Mouse (Mus musculus) liver, embryonic 13.5 days (tissue): Measurements from ENCODE around the gene 1810009J06Rik. TPM values are rescaled to one million over a fixed set of nuclear protein-coding genes. Genes with fewer than 3 reads are reported as not detected.
"Not testable (repeated sequence)": the region's sequence is repeated elsewhere in the genome, so short reads cannot be mapped to it uniquely, and the experiment has no call there.

ENCODE experiments used
- ATAC-seq: fragments of 200-750 bp; cut with Nextera tagmentation; 2 replicates; pipeline ENCODE4 v1.8.0; 2017; ENCODE audit warnings: low read depth, mild to moderate bottlenecking, moderate number of reproducible peaks, moderate library complexity
- DNase-seq: peaks from one replicate; pipeline ENCODE4 v3.0.0; 2022
- H3K27ac ChIP-seq: fragments of 300-500 bp; sonication (generic); 2 replicates; pipeline ENCODE4 v1.5.1; 2015; ENCODE audit warnings: moderate library complexity, mild to moderate bottlenecking, inconsistent platforms
- H3K27me3 ChIP-seq: fragments of 300-500 bp; sonication (generic); 2 replicates; pipeline ENCODE4 v1.6.1; 2015; ENCODE audit warnings: mild to moderate bottlenecking, inconsistent platforms
- H3K36me3 ChIP-seq: fragments of 300-500 bp; sonication (generic); 2 replicates; pipeline ENCODE4 v1.6.1; 2015; ENCODE audit warnings: mild to moderate bottlenecking, inconsistent platforms
- H3K4me1 ChIP-seq: fragments of 300-500 bp; sonication (generic); replicated peaks from 2 replicates; pipeline ENCODE4 v1.6.1; 2015; ENCODE audit warnings: inconsistent platforms
- H3K4me2 ChIP-seq: fragments of 300-500 bp; sonication (generic); 2 replicates; pipeline ENCODE4 v1.6.1; 2015; ENCODE audit warnings: inconsistent platforms, mild to moderate bottlenecking, moderate library complexity
- H3K4me3 ChIP-seq: fragments of 300-500 bp; sonication (generic); replicated peaks from 2 replicates; pipeline ENCODE4 v1.5.1; 2015; ENCODE audit warnings: mild to moderate bottlenecking, inconsistent platforms
- H3K9ac ChIP-seq: fragments of 300-500 bp; sonication (generic); 2 replicates; pipeline ENCODE4 v1.6.1; 2015; ENCODE audit warnings: mild to moderate bottlenecking, inconsistent platforms
- H3K9me3 ChIP-seq: fragments of 300-500 bp; sonication (generic); replicated peaks from 2 replicates; pipeline ENCODE4 v1.6.1; 2016; ENCODE audit warnings: inconsistent platforms
- WGBS: fragments of 180-500 bp; shearing (Covaris S2); methylation state at CpG from one replicate; pipeline ENCODE4 v1.1.7; 2015; ENCODE audit not compliant: insufficient replicate concordance; 5-methylcytosine and 5-hydroxymethylcytosine counted together
- polyA plus RNA-seq: library from polyadenylated mRNA; unstranded; fragments of >200 nt; fragmentation: Nextera tagmentation; extraction: Ambion mirVana; gene quantifications from 2 replicates; pipeline ENCODE4 v1.2.1, GENCODE M21; 2015

The 1810009J06Rik gene
- not detected in 2 replicates for polyA plus RNA-seq

DNA sequence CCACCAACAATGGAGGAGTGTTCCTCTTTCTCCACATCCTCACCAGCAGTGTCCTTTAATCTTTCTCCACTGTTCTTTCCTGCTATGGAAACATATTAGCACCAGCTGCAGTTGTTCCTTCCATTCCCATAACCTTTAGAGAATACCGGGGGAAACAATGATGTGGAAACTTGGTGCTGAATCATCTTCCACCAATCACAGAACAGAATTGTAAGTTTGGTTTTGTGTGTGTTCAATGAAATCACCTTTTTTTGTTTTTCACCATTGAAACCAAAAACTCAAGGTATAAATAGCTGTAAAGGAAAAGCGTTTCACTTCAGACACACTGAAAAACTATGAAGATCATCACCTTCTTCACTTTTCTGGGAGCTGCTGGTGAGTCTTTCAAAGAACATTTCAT lies at the start of gene 1810009J06Rik:
1810009J06Rik (plus strand) TSS at position 301 of the 400 bp plus-strand sequence.
- not testable (repeated sequence) for H3K36me3 ChIP-seq, H3K9ac ChIP-seq, H3K27ac ChIP-seq, H3K4me3 ChIP-seq, H3K9me3 ChIP-seq, H3K4me2 ChIP-seq, H3K4me1 ChIP-seq, H3K27me3 ChIP-seq, DNase-seq, ATAC-seq
- WGBS, result 78% methylated on average over 2 of the region's 2 CpGs

- H3K9ac ChIP-seq, result no peak overlapping the region
- H3K4me1 ChIP-seq, result no peaks in the 10 kb centered on the region
- 63% methylated on average over 4 of the region's 4 CpGs for WGBS
- no peak overlapping the region for H3K4me2 ChIP-seq
- H3K4me3 ChIP-seq, result no peak overlapping the region
- H3K27ac ChIP-seq, result no peak overlapping the region
- no peaks in the 10 kb centered on the region for H3K27me3 ChIP-seq
- no peaks in the 10 kb centered on the region for H3K36me3 ChIP-seq
- H3K9me3 ChIP-seq, result no peaks in the 10 kb centered on the region
- ATAC-seq (no peak), DNase-seq (no peak)
Observed at GRCm38 (mm10) chr6:40919954-40920353, 44.6 kb upstream of the 1810009J06Rik start.

DNA sequence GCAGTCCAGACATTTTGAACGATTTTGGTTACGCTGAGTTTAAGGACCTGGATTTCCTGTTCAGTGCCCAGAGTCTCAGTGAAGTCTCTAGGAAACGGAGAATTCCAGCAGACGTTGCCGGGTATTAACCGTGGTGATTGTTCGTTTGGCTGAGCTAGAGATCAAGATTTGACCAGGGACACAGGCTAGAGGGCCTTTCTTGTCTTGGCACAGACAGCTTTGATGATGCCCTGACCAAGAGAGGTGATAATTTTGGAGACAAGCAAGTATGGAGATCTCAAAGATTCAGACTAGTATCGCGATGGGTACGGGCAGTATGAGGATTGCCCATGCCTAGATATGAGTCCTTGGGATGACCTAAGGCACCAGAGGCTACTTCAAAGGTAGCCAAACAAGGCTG lies 24.1 kb upstream of the 1810009J06Rik start, which contains the start of gene 1700074P13Rik:
1700074P13Rik (minus strand) TSS at position 101 of the 400 bp plus-strand sequence.
- no peaks in the 10 kb centered on the region for H3K4me1 ChIP-seq
- H3K4me2 ChIP-seq, result no peak within 1 kb of the TSS
- no peaks in the 10 kb centered on the region for H3K27me3 ChIP-seq
- no peaks in the 10 kb centered on the region for H3K36me3 ChIP-seq
- H3K27ac ChIP-seq, result no peak within 1 kb of the TSS
- DNase-seq (no peak), ATAC-seq (no peak)
- WGBS, result 81% methylated on average over 10 of the region's 10 CpGs
- H3K9me3 ChIP-seq, result no peaks in the 10 kb centered on the region
- H3K4me3 ChIP-seq, result no peak within 1 kb of the TSS
- no peak within 1 kb of the TSS for H3K9ac ChIP-seq

DNA sequence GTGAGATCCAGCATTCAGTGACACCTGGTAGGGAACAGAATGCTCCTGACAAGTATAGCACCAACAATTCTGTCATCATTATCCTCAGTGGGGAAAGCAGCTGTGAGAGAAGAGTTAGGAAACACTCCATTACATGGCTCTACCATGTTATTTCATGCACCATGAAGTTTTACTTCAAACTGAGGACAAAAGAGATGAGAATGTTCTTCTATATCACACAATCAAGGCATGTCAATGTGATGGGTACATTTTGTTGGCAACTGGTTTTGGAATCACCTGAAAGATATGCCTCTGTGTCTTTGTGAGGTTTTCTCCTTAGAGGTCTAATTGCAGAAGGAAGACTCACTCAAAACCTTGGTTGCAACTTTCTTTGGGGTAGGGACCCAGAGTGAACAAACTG lies 12.8 kb upstream of the 1810009J06Rik start, which contains the start of gene Gm4744:
Gm4744 (minus strand) TSS at position 101 of the 400 bp plus-strand sequence.
- DNase-seq (no peak), ATAC-seq (no peak)
- Histone ChIP-seq H3K9ac (no peak within 1 kb of the TSS), H3K4me3 (no peak within 1 kb of the TSS), H3K27ac (no peak within 1 kb of the TSS), H3K27me3 (no peaks in the 10 kb centered on the region), H3K4me2 (no peak within 1 kb of the TSS), H3K9me3 (no peaks in the 10 kb centered on the region), H3K36me3 (no peaks in the 10 kb centered on the region), H3K4me1 (no peaks in the 10 kb centered on the region)

DNA sequence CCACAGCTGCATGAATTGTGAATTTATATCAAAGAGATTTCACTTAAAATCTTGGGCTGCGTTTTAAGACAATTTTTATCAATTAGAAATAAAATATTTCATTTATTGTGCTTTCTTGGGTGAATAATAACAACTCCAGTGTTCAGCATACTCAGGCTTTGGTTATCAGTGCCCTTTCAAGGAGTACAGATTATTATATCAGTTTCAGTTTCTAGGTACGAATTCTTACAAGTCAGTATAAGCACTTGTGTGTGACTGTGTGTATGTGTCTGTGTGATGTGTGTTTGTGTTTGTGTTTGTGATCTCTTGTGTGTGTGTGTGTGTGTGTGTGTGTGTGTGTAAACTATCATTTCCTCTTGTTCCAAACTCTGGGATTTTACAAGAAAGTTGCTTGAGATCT lies 10.8 kb upstream of the 1810009J06Rik start:
- ATAC-seq, result no peak
- Histone ChIP-seq H3K4me2 (no peak overlapping the region), H3K27me3 (no peaks in the 10 kb centered on the region), H3K4me1 (no peaks in the 10 kb centered on the region), H3K9me3 (no peaks in the 10 kb centered on the region), H3K27ac (no peak overlapping the region), H3K4me3 (no peak overlapping the region), H3K36me3 (no peaks in the 10 kb centered on the region), H3K9ac (no peak overlapping the region)
- 40% methylated on average over 2 of the region's 2 CpGs for WGBS
- DNase-seq, result no peak

GRCm38 (mm10) chr6:40999379-40999778 lies 34.8 kb downstream of the 1810009J06Rik start, which contains the start of gene Gm2663:
Gm2663 (minus strand) TSS chr6:40999479.
- not testable (repeated sequence) for H3K4me2 ChIP-seq, ATAC-seq, DNase-seq, H3K4me3 ChIP-seq, H3K4me1 ChIP-seq, H3K27me3 ChIP-seq, H3K9ac ChIP-seq, H3K9me3 ChIP-seq, H3K36me3 ChIP-seq, H3K27ac ChIP-seq

DNA sequence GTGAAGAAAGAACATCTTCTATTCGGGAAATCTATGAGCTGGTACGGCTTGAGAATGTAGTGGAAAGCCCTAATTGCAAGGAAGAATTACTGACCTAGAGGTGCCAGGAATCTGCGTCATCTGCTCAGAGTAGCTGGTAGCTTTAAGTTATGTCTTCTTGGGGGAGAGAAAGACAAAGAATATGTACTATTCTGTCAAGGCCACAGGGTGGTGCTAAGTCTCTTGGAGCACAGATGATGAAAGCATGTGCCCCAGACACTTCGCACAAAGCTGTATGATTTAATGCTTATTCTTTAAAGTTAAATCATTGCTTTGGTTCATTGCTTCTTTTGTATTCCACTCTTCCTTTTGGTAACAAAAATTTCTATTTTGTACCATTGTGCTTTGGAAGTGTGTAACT lies 50.5 kb downstream of the 1810009J06Rik start:
- 69% methylated on average over 4 of the region's 4 CpGs for WGBS

More for the DNA sequence above, 50.5 kb downstream of the 1810009J06Rik start:
- no peaks in the 10 kb centered on the region for H3K9me3 ChIP-seq
- no peak overlapping the region for H3K4me3 ChIP-seq
- H3K27me3 ChIP-seq, result no peaks in the 10 kb centered on the region
- no peak for ATAC-seq
- H3K27ac ChIP-seq, result no peak overlapping the region
- H3K4me1 ChIP-seq, result no peaks in the 10 kb centered on the region
- H3K4me2 ChIP-seq, result no peak overlapping the region
- no peaks in the 10 kb centered on the region for H3K36me3 ChIP-seq
- H3K9ac ChIP-seq, result no peak overlapping the region
- DNase-seq, result no peak

Other genes with a start within 250 kb of the 1810009J06Rik start
- not detected in 2 replicates for gene Moxd2, start 77.3 kb upstream of the 1810009J06Rik start, polyA plus RNA-seq
- not detected in 2 replicates for gene Prss58, start 64.4 kb upstream of the 1810009J06Rik start, polyA plus RNA-seq
- gene 1700074P13Rik, start 24.2 kb upstream of the 1810009J06Rik start, polyA plus RNA-seq, result not detected in 2 replicates
- not detected in 2 replicates for gene Gm4744, start 12.9 kb upstream of the 1810009J06Rik start, polyA plus RNA-seq
- not detected in 2 replicates for gene Gm2663, start 34.7 kb downstream of the 1810009J06Rik start, polyA plus RNA-seq
- gene 2210010C04Rik, start 70.8 kb downstream of the 1810009J06Rik start, polyA plus RNA-seq, result not detected in 2 replicates